Mouse (Mus musculus): ENCODE measurements around the gene Zap70.

Gene Zap70

DNA sequence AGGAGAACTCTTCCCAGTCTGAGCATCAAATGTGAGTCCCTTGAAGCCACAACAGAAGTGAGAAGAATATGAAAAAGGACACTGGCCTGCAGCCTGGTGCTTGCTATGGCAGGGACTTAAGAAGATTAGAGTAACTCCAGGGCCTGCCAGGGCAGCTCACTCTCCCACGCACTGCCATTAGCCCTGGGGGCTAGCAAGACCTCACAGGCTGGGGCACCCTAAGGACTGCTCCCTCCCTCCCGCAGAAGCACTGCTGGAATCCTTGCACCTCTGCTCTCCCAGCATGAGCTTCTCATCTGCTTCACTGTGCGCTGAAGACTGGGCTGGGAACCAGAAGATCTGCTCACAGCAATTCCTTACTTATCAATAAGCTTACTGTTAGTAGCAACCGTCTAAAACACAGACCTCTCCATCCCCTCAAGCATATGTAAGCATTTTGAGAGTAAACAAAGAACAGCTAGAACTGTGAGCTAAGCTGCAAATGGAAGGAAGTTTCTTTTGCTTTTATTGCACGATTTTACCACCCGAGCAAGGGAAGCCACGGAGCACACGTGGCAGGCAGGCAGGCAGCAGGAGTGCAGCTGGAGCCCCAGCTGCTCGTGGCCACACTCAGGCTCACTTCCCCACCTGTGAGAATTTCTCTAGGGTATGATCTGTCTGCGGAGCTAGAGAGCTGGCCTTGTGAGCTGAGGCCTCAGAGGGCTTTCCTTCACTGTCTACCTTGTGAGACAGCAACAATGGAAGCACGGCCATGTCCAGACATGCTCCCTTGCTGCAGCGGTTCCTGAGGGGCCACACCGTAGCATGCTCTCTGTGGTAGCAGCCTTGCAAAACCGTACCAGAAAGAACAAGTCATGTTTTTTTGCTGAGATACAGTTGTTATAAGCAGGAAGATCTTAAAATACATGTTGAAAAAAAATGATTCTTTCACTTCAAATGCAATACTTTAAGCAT lies 69.6 kb downstream of the Zap70 start:
- no peak for DNase-seq (ENCODE audit: low spot score)

Measured in urinary bladder, postnatal 25 days (tissue).